Mouse (Mus musculus) heart, postnatal 0 days (tissue): ENCODE measurements around the gene Fbxo47.

ENCODE experiments used
- CTCF ChIP-seq: IDR thresholded peaks from 2 replicates; pipeline ENCODE4 v1.5.1; 2016; ENCODE audit warnings: antibody characterized with exemption, control low read depth, low read depth
- EP300 ChIP-seq: IDR thresholded peaks from 2 replicates; pipeline ENCODE4 v1.6.1; 2016; ENCODE audit warnings: antibody characterized with exemption, low read depth

- TF ChIP-seq CTCF (no peak), EP300 (no peak)
Observed at GRCm38 (mm10) chr11:97905941-97906340, 22.0 kb upstream of the Fbxo47 start.
